Mouse (Mus musculus): Measurements from ENCODE around the gene Bcor.

Bcor gene

DNA sequence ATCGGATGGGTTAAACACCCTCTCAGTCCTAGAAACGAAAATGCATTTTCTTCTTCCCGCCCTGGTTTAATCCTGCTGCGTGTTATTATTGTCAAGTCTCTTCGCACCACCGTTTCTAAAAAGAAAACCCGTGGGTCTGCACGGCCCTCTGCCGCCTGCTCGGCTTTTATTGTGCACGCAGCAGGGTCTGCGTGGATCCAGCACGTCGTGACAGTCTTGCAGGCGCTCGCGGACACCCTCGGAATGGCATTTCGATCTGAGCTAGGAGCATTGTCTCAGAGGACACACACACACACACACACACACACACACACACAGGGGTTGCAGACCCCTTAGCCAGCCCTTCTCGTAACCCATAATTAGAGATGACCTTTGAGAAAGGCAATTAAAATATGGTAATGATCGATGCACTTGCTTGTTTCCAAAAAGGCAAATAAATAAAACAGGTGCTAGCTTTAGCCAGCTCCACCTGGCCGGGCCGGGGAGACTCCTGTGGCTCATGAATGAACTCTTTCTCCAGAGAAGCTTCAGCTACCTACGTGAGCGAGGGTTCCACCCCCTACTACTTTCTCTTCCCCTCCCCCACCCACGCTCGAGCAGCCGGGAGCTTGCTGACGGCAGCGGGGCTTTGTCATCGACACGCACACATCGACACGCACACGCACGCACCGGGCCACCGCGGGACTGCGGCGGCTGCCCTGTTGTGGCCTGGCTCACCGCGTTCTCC lies 8.7 kb downstream of the Bcor start:
- no peak for DNase-seq

DNA sequence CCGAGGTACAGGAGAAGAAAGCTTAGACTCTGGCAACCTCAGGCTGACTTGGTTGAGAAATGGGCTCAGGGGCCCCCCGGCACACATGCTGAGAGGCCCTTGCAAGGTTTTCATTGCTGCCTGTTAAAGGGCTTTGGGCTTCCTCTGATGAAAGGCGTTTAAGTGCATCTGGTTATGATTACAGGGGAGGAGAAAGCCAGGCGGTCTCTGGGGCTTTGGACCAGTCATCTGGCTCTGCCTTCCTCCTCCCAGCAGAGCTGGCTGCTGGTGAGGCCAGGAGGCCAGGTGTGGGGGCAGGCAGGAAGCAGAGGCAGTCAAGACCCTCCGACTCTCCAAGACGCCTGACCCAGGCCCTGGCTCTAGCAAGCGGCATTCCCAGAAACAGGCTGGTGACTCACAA lies 9.7 kb downstream of the Bcor start:
- DNase-seq = no peak

DNA sequence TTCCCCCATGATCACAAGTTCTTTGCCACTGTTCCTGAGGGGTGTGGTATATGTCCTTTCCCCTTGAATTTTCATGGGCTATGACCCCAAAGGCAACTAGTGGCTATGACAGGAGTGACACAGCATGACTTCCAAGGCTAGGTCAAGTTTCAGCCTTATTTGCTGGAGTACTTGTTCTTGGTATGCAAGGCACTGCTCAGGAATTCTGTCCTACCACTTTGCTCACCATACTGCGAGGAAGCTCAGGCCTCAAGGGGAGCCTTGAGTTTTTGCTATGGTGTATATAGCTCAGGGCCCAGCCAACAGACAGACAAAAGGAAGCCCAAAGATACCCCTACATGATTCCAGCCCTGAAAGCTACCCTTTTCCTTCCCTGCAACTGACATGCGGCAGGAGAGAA lies 13.9 kb downstream of the Bcor start:
- no peak for DNase-seq

DNA sequence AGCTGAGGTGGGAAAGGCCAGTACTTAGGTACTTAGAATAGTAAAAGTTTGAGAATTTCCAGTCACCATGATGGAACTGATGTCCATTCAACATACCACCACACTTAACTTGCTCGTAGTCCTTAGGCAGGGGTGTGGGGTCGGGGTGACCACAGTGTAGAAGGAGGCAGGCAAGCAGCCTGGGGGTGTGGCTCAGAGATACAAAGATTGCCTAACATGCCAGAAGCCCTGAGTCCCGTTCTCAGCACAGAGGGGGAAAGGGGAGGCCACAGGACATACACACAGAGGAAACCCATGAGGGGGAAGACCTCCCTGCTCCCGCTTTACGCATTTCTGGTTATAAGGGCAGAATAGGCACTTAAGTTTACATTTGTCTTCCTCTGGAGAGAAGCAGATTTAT lies 17.3 kb downstream of the Bcor start:
- no peak for DNase-seq

- peak; percentile 21 for DNase-seq
These were observed 19.9 kb downstream of the Bcor start for GRCm38 (mm10) chrX:12140086-12140740.

GRCm38 (mm10) chrX:12138266-12138665 lies 21.9 kb downstream of the Bcor start:
- DNase-seq = no peak

DNA sequence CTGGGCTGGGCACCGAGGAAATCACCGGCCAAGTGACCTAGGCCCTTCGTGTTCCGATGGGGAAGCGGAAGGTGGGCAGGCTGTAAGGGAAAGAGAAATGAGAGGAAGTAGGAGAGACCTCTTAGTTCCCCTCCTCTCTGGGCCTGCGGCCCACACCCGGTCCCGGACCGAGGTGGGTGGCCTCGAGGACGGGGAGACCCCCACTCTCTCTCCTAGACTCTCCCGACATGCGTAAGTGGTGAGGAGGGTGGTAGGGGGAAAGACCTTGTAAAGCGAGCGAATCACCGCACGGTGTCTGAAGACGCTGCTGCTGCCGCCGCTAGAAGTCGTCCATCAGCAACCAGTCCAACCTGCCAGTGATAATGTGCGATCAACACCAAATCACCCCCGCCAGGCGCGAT lies 23.0 kb downstream of the Bcor start:
- no peak for DNase-seq

GRCm38 (mm10) chrX:12136261-12137101 lies 23.7 kb downstream of the Bcor start:
- DNase-seq = peak; percentile 58

GRCm38 (mm10) chrX:12135121-12136111 lies 24.7 kb downstream of the Bcor start:
- DNase-seq = peak; percentile 67

DNA sequence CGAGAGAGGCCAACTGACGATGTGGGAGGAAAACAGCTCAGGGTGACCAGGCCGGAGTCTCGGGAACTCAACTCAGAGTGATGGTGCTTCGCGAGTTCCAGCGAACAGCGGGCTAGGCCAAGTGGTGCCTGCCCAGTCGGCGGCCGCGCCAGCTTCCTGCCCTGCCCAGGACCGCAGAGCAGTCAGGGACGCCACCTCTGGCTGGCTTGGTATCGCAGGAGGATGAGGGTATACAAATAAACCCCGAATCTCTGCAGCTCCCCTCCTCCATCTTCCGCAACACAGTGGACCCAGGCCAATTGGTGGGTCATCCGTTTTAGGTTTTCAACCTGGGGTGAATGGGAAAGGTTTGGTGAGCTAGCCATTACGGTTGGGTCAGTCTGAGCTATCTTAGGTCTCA lies 25.6 kb downstream of the Bcor start:
- DNase-seq = peak; percentile 60

DNA sequence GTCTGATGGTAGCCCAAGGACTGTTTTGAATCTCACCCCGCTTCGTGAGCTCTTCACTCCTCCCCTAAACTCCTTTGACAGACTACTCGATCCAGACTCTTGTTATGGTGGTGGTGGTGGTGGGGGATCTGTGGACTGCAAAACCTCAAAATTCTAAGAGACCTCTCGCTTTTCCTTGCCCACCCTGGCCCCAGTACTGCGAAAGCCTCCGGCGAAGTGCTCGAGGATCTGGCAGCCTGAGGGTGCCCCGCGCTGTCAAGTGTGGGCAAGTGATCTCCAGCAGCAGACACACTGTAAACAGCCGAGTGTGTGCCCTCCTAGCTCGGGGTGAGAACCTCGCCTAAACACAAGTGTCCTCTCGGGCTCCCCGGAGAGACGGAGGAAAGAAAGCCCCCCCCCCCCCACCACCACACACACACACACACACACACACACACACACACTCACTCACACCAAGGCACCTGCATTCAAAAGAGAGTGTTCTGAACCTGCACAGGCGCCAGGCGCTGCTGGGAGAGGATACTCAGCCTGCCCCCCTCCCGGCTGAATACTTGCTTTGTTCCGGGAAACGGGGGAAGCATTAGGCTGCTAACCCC lies 26.2 kb downstream of the Bcor start:
- DNase-seq = no peak

- DNase-seq = peak; percentile 58
These were observed 26.8 kb downstream of the Bcor start for GRCm38 (mm10) chrX:12133178-12133835.

DNA sequence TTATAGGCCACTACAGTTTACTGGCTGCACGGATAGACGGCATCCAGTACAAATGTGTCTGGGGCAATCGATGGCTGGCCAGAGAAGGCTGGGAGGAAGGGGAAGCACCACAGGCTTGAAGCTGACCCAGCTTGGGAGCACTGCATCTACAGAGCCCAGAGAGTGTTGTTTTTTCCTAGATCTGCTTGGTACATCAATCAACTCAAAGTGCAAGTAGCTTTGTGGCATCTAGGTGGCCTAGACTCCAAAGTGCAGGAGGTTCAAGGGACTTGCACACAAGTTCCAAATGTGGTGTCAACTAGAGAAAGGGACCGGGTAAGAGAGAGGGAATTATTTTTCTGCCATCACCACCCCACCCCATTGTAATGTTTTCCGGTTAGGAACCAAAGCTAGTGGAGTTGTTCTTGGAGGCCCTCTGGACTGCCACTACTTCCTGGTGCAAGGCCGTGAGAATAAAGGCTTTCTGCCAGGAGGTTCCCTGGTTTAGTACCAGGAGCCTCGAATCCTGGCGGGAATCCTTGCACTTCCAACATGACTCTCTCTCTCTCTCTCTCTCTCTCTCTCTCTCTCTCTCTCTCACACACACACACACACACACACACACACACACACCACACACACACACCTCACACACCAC lies 27.5 kb downstream of the Bcor start:
- peak; percentile 9 for DNase-seq

GRCm38 (mm10) chrX:12129828-12130809 lies 30.0 kb downstream of the Bcor start:
- DNase-seq = no peak

GRCm38 (mm10) chrX:12129230-12129629 lies 30.9 kb downstream of the Bcor start:
- peak; percentile 66 for DNase-seq

GRCm38 (mm10) chrX:12128165-12129083 lies 31.7 kb downstream of the Bcor start:
- peak; percentile 44 for DNase-seq

- DNase-seq = no peak
These were observed 32.4 kb downstream of the Bcor start for GRCm38 (mm10) chrX:12127799-12128164.

GRCm38 (mm10) chrX:12127106-12127670 lies 33.0 kb downstream of the Bcor start:
- no peak for DNase-seq
